Mouse (Mus musculus) liver, embryonic 11.5 days (tissue): ENCODE measurements around the gene Sel1l3. TPM values are rescaled to one million over a fixed set of nuclear protein-coding genes. Genes with fewer than 3 reads are reported as not detected.

Source experiments
- ATAC-seq: fragments of 200-750 bp; cut with Nextera tagmentation; replicated peaks from 2 replicates; pipeline ENCODE4 v1.8.0; 2017; ENCODE audit warnings: moderate number of reproducible peaks, mild to moderate bottlenecking, moderate TSS enrichment, moderate library complexity; ENCODE audit not compliant: low FRiP score
- DNase-seq: peaks from one replicate; pipeline ENCODE4 v3.0.0-alpha.2; 2017; ENCODE audit warnings: low spot score
- H3K27ac ChIP-seq: fragments of 300-500 bp; sonication (generic); 2 replicates; pipeline ENCODE4 v1.5.1; 2014; ENCODE audit warnings: mild to moderate bottlenecking, low read depth, low read length, control low read depth
- H3K27me3 ChIP-seq: fragments of 300-500 bp; sonication (generic); replicated peaks from 2 replicates; pipeline ENCODE4 v1.6.1; 2014; ENCODE audit warnings: low read length, mixed read lengths; ENCODE audit not compliant: control insufficient read depth, insufficient read depth
- H3K36me3 ChIP-seq: fragments of 300-500 bp; sonication (generic); 2 replicates; pipeline ENCODE4 v1.6.1; 2014; ENCODE audit warnings: mild to moderate bottlenecking, low read length, moderate library complexity, mixed read lengths; ENCODE audit not compliant: control insufficient read depth, insufficient read depth
- H3K4me1 ChIP-seq: fragments of 300-500 bp; sonication (generic); replicated peaks from 2 replicates; pipeline ENCODE4 v1.6.1; 2014; ENCODE audit warnings: low read length, mixed read lengths; ENCODE audit not compliant: control insufficient read depth, insufficient read depth
- H3K4me2 ChIP-seq: fragments of 300-500 bp; sonication (generic); 2 replicates; pipeline ENCODE4 v1.6.1; 2014; ENCODE audit warnings: mild to moderate bottlenecking, control low read depth, moderate library complexity
- H3K4me3 ChIP-seq: fragments of 300-500 bp; sonication (generic); 2 replicates; pipeline ENCODE4 v1.5.1; 2014; ENCODE audit warnings: low read depth, low read length, control low read depth
- H3K9ac ChIP-seq: fragments of 300-500 bp; sonication (generic); 2 replicates; pipeline ENCODE4 v1.6.1; 2014; ENCODE audit warnings: low read depth, low read length, control low read depth
- H3K9me3 ChIP-seq: fragments of 300-500 bp; sonication (generic); 2 replicates; pipeline ENCODE4 v1.6.1; 2016; ENCODE audit warnings: low read length, inconsistent platforms, mixed read lengths; ENCODE audit not compliant: control insufficient read depth
- WGBS: fragments of 180-500 bp; shearing (Covaris S2); extraction: QIAGEN DNeasy Blood & Tissue Kit; methylation state at CpG from one replicate; pipeline ENCODE4 v1.1.7; 2014; 5-methylcytosine and 5-hydroxymethylcytosine counted together
- polyA plus RNA-seq: library from polyadenylated mRNA; unstranded; fragments of >200 nt; fragmentation: Nextera tagmentation; extraction: Ambion mirVana; gene quantifications from 2 replicates; pipeline ENCODE4 v1.2.1, GENCODE M21; 2014

The Sel1l3 gene
- polyA plus RNA-seq, 1 experiment from 2014 or later: 0.27 TPM

- Histone ChIP-seq H3K27ac (no peak overlapping the region), H3K4me1 (no peaks in the 10 kb centered on the region), H3K4me2 (no peak overlapping the region), H3K9ac (no peak overlapping the region), H3K27me3 (no peaks in the 10 kb centered on the region), H3K4me3 (no peak overlapping the region), H3K9me3 (no peaks in the 10 kb centered on the region), H3K36me3 (no peaks in the 10 kb centered on the region)
- 72% methylated on average over 10 of the region's 10 CpGs for WGBS
- ATAC-seq: no peak
- no peak for DNase-seq
These were observed 30.2 kb upstream of the Sel1l3 start for GRCm38 (mm10) chr5:53243933-53244332.

DNA sequence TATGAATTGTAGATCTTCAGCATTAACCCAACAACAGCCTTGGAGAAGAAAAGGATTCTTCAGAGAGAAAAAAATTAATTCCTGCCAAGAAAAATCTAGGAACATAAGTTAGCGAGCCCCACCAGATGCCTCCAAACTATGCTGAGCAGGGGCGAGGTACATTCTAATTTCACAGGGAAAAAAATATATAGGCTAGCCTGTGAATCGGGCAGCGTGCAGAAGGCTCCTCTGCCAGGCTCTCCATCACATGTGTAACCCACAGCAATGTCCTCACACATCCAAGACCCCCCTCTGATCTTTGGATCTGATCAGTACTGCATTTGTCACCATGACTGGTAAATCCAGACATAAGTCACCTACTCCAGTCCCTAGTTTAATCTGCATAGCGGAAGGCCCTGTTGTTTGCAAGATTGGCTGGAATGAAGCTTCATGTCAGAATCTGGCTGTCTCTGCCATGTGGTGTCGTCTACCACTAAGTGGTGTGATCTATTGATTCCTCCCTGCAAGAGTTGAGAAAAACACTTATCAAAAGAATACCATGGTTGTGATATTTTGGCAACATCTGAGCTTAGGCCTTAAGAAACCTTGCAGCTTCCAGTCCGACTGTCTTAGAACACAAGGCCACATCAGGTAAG, 29.3 kb upstream of the Sel1l3 start:
- ATAC-seq: no peak
- H3K4me1 ChIP-seq: no peaks in the 10 kb centered on the region
- H3K4me3 ChIP-seq: no peak overlapping the region
- H3K27ac ChIP-seq: no peak overlapping the region
- H3K9me3 ChIP-seq: no peaks in the 10 kb centered on the region
- no peaks in the 10 kb centered on the region for H3K27me3 ChIP-seq
- DNase-seq: no peak
- H3K4me2 ChIP-seq: no peak overlapping the region
- WGBS: 77% methylated on average over 7 of the region's 7 CpGs
- no peaks in the 10 kb centered on the region for H3K36me3 ChIP-seq
- H3K9ac ChIP-seq: no peak overlapping the region

DNA sequence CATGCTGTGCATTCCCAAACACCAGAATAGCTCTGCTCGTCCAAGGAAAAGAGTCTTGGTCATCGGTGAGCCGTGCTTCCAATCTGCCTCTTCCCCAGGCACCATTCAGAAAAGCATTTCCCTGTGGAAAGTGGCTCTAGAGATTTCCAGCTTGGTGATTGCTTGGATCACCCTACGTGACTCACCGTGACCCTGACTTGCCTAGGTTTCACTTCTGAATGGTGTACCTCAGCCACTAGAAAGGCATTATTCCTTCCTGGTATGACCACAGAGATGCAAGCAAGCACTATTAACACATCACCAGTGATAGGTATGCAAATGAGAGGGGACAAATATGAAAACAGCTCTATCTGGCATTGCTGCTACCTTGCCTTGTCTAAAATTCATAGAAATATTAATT, 28.2 kb upstream of the Sel1l3 start:
- H3K27ac ChIP-seq: no peak overlapping the region
- no peak overlapping the region for H3K4me3 ChIP-seq
- no peak overlapping the region for H3K9ac ChIP-seq
- no peak for DNase-seq
- WGBS: 79% methylated on average over 5 of the region's 5 CpGs
- no peaks in the 10 kb centered on the region for H3K9me3 ChIP-seq
- no peak overlapping the region for H3K4me2 ChIP-seq
- H3K27me3 ChIP-seq: no peaks in the 10 kb centered on the region
- no peaks in the 10 kb centered on the region for H3K36me3 ChIP-seq
- no peaks in the 10 kb centered on the region for H3K4me1 ChIP-seq
- ATAC-seq: no peak

DNA sequence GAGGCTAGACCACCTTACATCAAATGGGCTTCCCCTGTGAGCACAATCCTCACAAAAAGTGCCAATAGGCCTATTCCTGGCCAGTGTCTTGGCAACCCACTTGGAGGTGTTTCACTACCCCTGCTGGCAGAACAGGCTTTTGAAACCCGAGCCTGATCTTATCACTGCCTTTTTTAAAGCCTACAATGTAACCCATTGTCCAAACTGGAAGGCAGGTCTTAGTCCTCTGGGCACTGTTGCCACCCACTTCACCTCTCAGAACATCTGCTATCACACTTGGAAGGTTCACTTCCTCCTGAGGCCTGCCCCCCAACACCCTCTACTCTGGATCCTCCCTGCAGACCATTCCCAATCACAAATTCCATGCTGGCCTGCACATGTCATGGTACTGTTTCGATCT, 27.4 kb upstream of the Sel1l3 start:
- Histone ChIP-seq H3K4me1 (no peaks in the 10 kb centered on the region), H3K27ac (no peak overlapping the region), H3K4me2 (no peak overlapping the region), H3K36me3 (no peaks in the 10 kb centered on the region), H3K27me3 (no peaks in the 10 kb centered on the region), H3K4me3 (no peak overlapping the region), H3K9me3 (no peaks in the 10 kb centered on the region), H3K9ac (no peak overlapping the region)
- no peak for DNase-seq
- ATAC-seq: no peak
- WGBS: 51% methylated on average over 2 of the region's 2 CpGs

DNA sequence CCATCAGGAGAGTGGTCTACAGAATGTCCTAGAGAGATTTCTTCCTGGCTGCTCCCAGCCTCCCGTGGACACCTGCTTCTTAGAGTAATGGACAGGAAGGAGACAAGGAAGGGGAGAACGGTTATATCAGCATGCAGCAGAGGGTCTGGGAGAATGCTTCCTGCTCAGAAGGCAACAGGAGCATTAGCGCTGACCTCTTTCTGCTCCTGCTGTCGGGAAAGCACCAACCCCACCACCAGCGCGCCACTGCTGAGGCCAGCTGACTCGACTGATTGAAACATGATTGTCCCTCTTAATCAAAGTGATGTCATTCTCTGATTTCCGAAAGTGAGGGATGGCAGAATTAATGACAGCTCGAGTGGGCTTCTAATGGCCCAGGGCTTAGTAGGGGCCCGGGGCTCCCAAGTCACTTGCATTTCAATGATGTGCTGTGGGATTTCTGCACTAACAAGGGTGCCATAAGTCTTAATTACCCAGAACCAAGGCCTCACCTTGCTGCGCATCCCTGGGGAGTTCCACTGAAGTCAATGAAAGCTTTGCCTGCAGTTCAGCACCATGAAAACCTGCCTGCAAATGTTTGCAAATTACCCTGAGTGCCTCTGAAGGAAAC, 26.2 kb upstream of the Sel1l3 start:
- H3K27ac ChIP-seq: no peak overlapping the region
- no peak overlapping the region for H3K4me3 ChIP-seq
- no peaks in the 10 kb centered on the region for H3K36me3 ChIP-seq
- H3K4me2 ChIP-seq: no peak overlapping the region
- H3K9me3 ChIP-seq: no peaks in the 10 kb centered on the region
- no peak overlapping the region for H3K9ac ChIP-seq
- 49% methylated on average over 11 of the region's 11 CpGs for WGBS
- H3K27me3 ChIP-seq: no peaks in the 10 kb centered on the region
- no peak for DNase-seq
- ATAC-seq: no peak
- no peaks in the 10 kb centered on the region for H3K4me1 ChIP-seq

DNA sequence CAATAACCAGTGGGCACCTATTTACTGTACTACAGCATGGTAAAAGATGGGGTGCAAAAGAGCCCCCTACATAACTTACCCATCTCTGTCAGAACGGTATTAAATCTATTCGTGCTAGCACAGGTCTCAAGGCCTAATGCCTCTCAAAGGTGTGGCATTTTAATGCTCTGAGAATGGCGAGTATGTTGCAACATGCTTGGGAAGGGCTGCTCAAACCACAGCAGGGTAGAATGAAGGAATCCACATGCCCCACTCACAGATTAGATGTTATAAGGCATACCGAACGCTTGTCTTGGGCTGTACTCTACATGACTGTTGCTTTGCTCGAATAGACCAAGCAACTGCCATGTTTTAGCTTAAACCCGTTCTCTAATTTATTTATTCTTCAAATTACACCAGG, 25.5 kb upstream of the Sel1l3 start:
- no peaks in the 10 kb centered on the region for H3K4me1 ChIP-seq
- H3K27me3 ChIP-seq: no peaks in the 10 kb centered on the region
- no peak for ATAC-seq
- no peak overlapping the region for H3K4me3 ChIP-seq
- no peaks in the 10 kb centered on the region for H3K36me3 ChIP-seq
- WGBS: 81% methylated on average over 7 of the region's 7 CpGs
- H3K4me2 ChIP-seq: no peak overlapping the region
- no peak overlapping the region for H3K9ac ChIP-seq
- DNase-seq: no peak
- H3K9me3 ChIP-seq: no peaks in the 10 kb centered on the region
- H3K27ac ChIP-seq: no peak overlapping the region

DNA sequence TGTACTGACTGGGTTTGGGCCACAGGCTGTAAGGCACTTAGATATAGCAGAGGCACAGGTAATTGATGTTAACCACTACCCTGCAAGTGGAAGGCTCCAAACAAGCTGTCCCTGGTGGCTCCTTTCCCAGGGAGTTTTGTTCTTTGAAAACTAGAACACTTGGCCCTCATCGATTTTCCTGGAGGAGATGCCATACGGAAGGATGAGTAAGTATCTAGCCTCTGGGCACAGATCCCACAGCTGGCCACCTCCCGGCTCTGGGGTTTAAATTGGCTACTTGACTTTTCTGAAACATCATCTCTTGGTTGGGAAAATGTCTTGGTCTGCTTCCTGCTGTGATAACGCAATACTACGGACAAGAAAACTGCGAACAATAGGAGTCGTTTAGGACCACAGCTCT, 25.0 kb upstream of the Sel1l3 start:
- ATAC-seq (no peak), DNase-seq (no peak)
- Histone ChIP-seq H3K9ac (no peak overlapping the region), H3K4me2 (no peak overlapping the region), H3K36me3 (no peaks in the 10 kb centered on the region), H3K27me3 (no peaks in the 10 kb centered on the region), H3K4me1 (no peaks in the 10 kb centered on the region), H3K27ac (no peak overlapping the region), H3K9me3 (no peaks in the 10 kb centered on the region), H3K4me3 (no peak overlapping the region)
- 85% methylated on average over 7 of the region's 7 CpGs for WGBS

DNA sequence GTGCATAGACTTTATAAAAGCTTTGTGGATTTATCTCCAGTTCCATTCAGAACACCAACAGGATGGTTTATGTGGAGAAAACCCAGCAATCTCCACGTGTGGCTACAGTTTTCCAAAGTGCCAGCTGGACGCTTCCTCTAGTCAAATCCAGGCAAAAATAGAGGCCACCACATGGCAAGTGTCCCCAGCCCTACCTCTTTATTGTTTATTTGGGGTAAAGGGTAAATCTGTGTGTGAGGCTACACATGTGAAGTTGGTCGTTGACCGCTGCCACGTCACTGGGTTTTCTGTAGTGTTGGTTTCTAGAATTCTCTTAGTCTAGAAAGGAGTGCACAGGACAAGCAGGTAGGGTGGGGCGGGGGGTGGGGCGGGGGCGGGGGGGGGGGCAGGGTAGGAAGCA, 23.0 kb upstream of the Sel1l3 start:
- H3K9me3 ChIP-seq: no peaks in the 10 kb centered on the region
- H3K36me3 ChIP-seq: no peaks in the 10 kb centered on the region
- no peak overlapping the region for H3K4me3 ChIP-seq
- no peak overlapping the region for H3K4me2 ChIP-seq
- H3K27ac ChIP-seq: no peak overlapping the region
- DNase-seq (no peak), ATAC-seq (no peak)
- no peak overlapping the region for H3K9ac ChIP-seq
- WGBS: 81% methylated on average over 7 of the region's 8 CpGs
- H3K27me3 ChIP-seq: no peaks in the 10 kb centered on the region
- no peaks in the 10 kb centered on the region for H3K4me1 ChIP-seq

- no peaks in the 10 kb centered on the region for H3K27me3 ChIP-seq
- H3K9me3 ChIP-seq: no peaks in the 10 kb centered on the region
- ATAC-seq: no peak
- no peak for DNase-seq
- H3K4me2 ChIP-seq: no peak overlapping the region
- no peak overlapping the region for H3K27ac ChIP-seq
- WGBS: 23% methylated on average over 5 of the region's 5 CpGs
- H3K9ac ChIP-seq: no peak overlapping the region
- no peak overlapping the region for H3K4me3 ChIP-seq
- no peaks in the 10 kb centered on the region for H3K4me1 ChIP-seq
- no peaks in the 10 kb centered on the region for H3K36me3 ChIP-seq
These were observed 22.4 kb upstream of the Sel1l3 start for GRCm38 (mm10) chr5:53236136-53236535.
